Mouse (Mus musculus) E14TG2a.4 (cell line): ENCODE data around the gene Fam83g.

ENCODE experiments used
- CTCF ChIP-seq: conservative IDR thresholded peaks from 2 replicates; pipeline ENCODE4 v1.5.1; 2014; ENCODE audit warnings: low read length
- POU5F1 ChIP-seq: IDR thresholded peaks from 2 replicates; pipeline ENCODE4 v1.6.1; 2014; ENCODE audit warnings: low read length, borderline replicate concordance

DNA sequence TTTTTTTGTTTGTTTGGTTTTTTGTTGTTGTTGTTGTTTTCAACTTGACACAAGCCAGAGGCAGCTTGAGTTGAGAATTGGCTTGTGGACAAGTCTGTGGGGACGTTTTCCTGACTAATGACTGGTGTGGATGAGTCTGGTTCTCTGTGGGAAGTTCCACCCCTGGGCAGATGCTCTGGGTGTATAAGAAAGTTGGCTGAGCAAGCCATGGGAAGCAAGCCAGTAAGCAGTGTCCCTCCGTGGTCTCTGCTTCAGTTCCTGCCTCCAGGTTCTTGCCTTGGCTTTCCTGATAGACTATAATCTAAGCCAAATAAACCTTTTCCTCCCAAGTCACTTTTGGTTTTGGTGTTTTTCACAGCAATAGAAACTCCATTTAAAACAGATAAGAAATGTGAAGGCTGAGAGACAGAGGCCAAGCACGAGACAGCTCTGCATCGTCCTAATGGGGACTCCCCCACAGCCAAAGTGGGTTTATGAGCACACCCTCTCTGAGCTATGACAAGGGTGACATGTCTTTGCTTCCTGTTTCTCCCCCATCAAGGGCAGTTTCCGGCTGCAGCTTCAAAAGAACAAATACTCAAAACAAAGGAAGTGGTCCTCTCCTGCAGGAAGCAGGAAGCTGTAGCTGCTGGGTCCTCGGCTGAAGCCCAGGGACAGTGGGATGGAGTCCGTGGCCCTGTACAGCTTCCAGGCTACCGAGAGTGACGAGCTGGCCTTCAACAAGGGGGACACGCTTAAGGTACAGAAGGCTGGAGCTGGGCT is 31.0 kb upstream of the Fam83g start, which contains the start of gene Grap:
- TF ChIP-seq CTCF (no peak), POU5F1 (no peak)
